Mouse (Mus musculus): ENCODE measurements around the gene Lrrk1.

DNA sequence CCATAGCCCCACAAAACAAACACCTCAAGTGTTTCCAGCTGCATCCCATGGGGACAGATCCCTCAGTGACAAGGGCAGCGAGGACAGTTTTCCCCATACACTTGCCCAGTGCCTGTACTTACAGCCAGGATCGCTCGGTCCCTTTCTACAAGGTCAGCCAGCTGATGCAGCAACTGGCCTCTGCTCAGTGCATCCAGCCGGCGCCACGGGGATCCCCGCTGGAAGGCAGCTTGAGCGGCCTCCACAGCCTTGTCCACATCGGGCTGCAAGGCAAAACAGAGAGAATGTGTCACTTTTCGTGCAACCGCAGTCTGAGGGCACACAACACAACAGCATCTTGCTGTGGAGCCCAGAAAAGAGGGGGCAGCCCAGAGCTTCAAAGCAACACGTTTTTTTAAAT is 30.8 kb upstream of the Lrrk1 start:
- TF ChIP-seq ZC3H11A (IDR thresholded peaks at IDR 0.05; ENCODE audit: borderline replicate concordance, low read depth, low read length), result no peak
- TF ChIP-seq CHD2 (IDR thresholded peaks at IDR 0.05; ENCODE audit: low read depth, low read length), result no peak

All from ES-E14 (cell line).